Mouse (Mus musculus) lung, embryonic 15.5 days (tissue): ENCODE data around the gene Kcna1. TPM values are rescaled to one million over a fixed set of nuclear protein-coding genes. Genes with fewer than 3 reads are reported as not detected.

Experiments used
- ATAC-seq: fragments of 200-750 bp; cut with Nextera tagmentation; 2 replicates; pipeline ENCODE4 v1.8.0; 2017; ENCODE audit warnings: moderate number of reproducible peaks, borderline replicate concordance; ENCODE audit not compliant: low FRiP score, low TSS enrichment; ENCODE audit errors: extremely low read depth
- H3K27ac ChIP-seq: fragments of 300-500 bp; sonication (generic); 2 replicates; pipeline ENCODE4 v1.5.1; 2015; ENCODE audit warnings: moderate library complexity, mild to moderate bottlenecking, inconsistent platforms
- H3K27me3 ChIP-seq: fragments of 300-500 bp; sonication (generic); 2 replicates; pipeline ENCODE4 v1.6.1; 2015; ENCODE audit warnings: inconsistent platforms
- H3K36me3 ChIP-seq: fragments of 300-500 bp; sonication (generic); 2 replicates; pipeline ENCODE4 v1.6.1; 2015; ENCODE audit warnings: inconsistent platforms
- H3K4me1 ChIP-seq: fragments of 300-500 bp; sonication (generic); 2 replicates; pipeline ENCODE4 v1.6.1; 2015; ENCODE audit warnings: inconsistent platforms
- H3K4me2 ChIP-seq: fragments of 300-500 bp; sonication (generic); 2 replicates; pipeline ENCODE4 v1.6.1; 2015; ENCODE audit warnings: inconsistent platforms, mild to moderate bottlenecking, moderate library complexity
- H3K4me3 ChIP-seq: fragments of 300-500 bp; sonication (generic); 2 replicates; pipeline ENCODE4 v1.5.1; 2015; ENCODE audit warnings: mild to moderate bottlenecking, inconsistent platforms
- H3K9ac ChIP-seq: fragments of 300-500 bp; sonication (generic); 2 replicates; pipeline ENCODE4 v1.6.1; 2015; ENCODE audit warnings: inconsistent platforms
- H3K9me3 ChIP-seq: fragments of 300-500 bp; sonication (generic); 2 replicates; pipeline ENCODE4 v1.6.1; 2016; ENCODE audit warnings: inconsistent platforms
- WGBS: fragments of 180-500 bp; shearing (Covaris S2); methylation state at CpG from one replicate; pipeline ENCODE4 v1.1.7; 2015; 5-methylcytosine and 5-hydroxymethylcytosine counted together
- polyA plus RNA-seq: library from polyadenylated mRNA; unstranded; fragments of >200 nt; fragmentation: Nextera tagmentation; extraction: Ambion mirVana; gene quantifications from 2 replicates; pipeline ENCODE4 v1.2.1, GENCODE M21; 2015

The Kcna1 gene
- polyA plus RNA-seq, 1 experiment from 2014 or later = 0.35 TPM

- H3K9me3 ChIP-seq = no peaks in the 10 kb centered on the region
- no peaks in the 10 kb centered on the region for H3K36me3 ChIP-seq
- no peak overlapping the region for H3K4me3 ChIP-seq
- H3K27me3 ChIP-seq = no peaks in the 10 kb centered on the region
- no peak overlapping the region for H3K9ac ChIP-seq
- 77% methylated on average over 18 of the region's 18 CpGs for WGBS
- no peak overlapping the region for H3K27ac ChIP-seq
- no peak for ATAC-seq
- H3K4me2 ChIP-seq = no peak overlapping the region
- H3K4me1 ChIP-seq = no peaks in the 10 kb centered on the region
Observed at GRCm38 (mm10) chr6:126595805-126596629, 50.2 kb downstream of the Kcna1 start.

GRCm38 (mm10) chr6:126595130-126595529 is 51.1 kb downstream of the Kcna1 start:
- ATAC-seq = no peak
- Histone ChIP-seq H3K4me1 (no peaks in the 10 kb centered on the region), H3K4me2 (no peak overlapping the region), H3K9me3 (no peaks in the 10 kb centered on the region), H3K9ac (no peak overlapping the region), H3K27me3 (no peaks in the 10 kb centered on the region), H3K36me3 (no peaks in the 10 kb centered on the region), H3K27ac (no peak overlapping the region), H3K4me3 (no peak overlapping the region)
- WGBS = 31% methylated on average over 5 of the region's 5 CpGs

- Histone ChIP-seq H3K4me2 (no peak overlapping the region), H3K4me1 (no peaks in the 10 kb centered on the region), H3K9me3 (no peaks in the 10 kb centered on the region), H3K9ac (no peak overlapping the region), H3K27ac (no peak overlapping the region), H3K27me3 (no peaks in the 10 kb centered on the region), H3K36me3 (no peaks in the 10 kb centered on the region), H3K4me3 (no peak overlapping the region)
- ATAC-seq = no peak
- 73% methylated on average over 8 of the region's 8 CpGs for whole genome bisulfite sequencing
Observed at GRCm38 (mm10) chr6:126594365-126594764, 51.8 kb downstream of the Kcna1 start.

GRCm38 (mm10) chr6:126593336-126593735 is 52.8 kb downstream of the Kcna1 start:
- Histone ChIP-seq H3K4me3 (no peak overlapping the region), H3K4me2 (no peak overlapping the region), H3K27me3 (no peaks in the 10 kb centered on the region), H3K27ac (no peak overlapping the region), H3K36me3 (no peaks in the 10 kb centered on the region), H3K4me1 (no peaks in the 10 kb centered on the region), H3K9me3 (no peaks in the 10 kb centered on the region), H3K9ac (no peak overlapping the region)
- 79% methylated on average over 4 of the region's 4 CpGs for WGBS
- ATAC-seq = no peak

Other genes starting within 250 kb of the Kcna1 start
- gene Kcna5, start 111.0 kb downstream of the Kcna1 start, polyA plus RNA-seq = 3.1 and 3.3 TPM in 2 replicates
- 1.2 and 1.6 TPM in 2 replicates for gene Kcna6, start 94.3 kb upstream of the Kcna1 start, polyA plus RNA-seq
- gene Ndufa9, start 202.8 kb upstream of the Kcna1 start, polyA plus RNA-seq = 205 and 206 TPM in 2 replicates
- gene Akap3, start 206.7 kb upstream of the Kcna1 start, polyA plus RNA-seq = not detected in 2 replicates